Mouse (Mus musculus) macrophage (primary cell): ENCODE measurements around the gene Ptar1. TPM values are rescaled to one million over a fixed set of nuclear protein-coding genes. Genes with fewer than 3 reads are reported as not detected.

ENCODE experiments used
- H3K27ac ChIP-seq: fragments of 350-480 bp; formaldehyde crosslinking; 2 replicates; pipeline ENCODE4 v1.9.0; 2021
- H3K36me3 ChIP-seq: fragments of 350-480 bp; formaldehyde crosslinking; 2 replicates; pipeline ENCODE4 v1.9.0; 2021; ENCODE audit errors: inconsistent target
- H3K4me3 ChIP-seq: fragments of 350-480 bp; formaldehyde crosslinking; 2 replicates; pipeline ENCODE4 v1.9.0; 2021; ENCODE audit errors: inconsistent target
- H3K79me2 ChIP-seq: fragments of 350-480 bp; formaldehyde crosslinking; 2 replicates; pipeline ENCODE4 v1.9.0; 2021; ENCODE audit errors: inconsistent target
- WGBS: methylation state at CpG from one replicate; pipeline ENCODE4 v1.1.7; 2026; ENCODE audit warnings: inconsistent platforms; ENCODE audit not compliant: missing documents; 5-methylcytosine and 5-hydroxymethylcytosine counted together
- polyA plus RNA-seq: library from polyadenylated mRNA; stranded (reverse); fragments of 250-400 nt; gene quantifications from 3 replicates; pipeline ENCODE4 v1.2.4, GENCODE M21; 2018; ENCODE audit warnings: inconsistent platforms

The Ptar1 gene
- polyA plus RNA-seq, 1 experiment from 2014 or later, result 1.4 TPM

DNA sequence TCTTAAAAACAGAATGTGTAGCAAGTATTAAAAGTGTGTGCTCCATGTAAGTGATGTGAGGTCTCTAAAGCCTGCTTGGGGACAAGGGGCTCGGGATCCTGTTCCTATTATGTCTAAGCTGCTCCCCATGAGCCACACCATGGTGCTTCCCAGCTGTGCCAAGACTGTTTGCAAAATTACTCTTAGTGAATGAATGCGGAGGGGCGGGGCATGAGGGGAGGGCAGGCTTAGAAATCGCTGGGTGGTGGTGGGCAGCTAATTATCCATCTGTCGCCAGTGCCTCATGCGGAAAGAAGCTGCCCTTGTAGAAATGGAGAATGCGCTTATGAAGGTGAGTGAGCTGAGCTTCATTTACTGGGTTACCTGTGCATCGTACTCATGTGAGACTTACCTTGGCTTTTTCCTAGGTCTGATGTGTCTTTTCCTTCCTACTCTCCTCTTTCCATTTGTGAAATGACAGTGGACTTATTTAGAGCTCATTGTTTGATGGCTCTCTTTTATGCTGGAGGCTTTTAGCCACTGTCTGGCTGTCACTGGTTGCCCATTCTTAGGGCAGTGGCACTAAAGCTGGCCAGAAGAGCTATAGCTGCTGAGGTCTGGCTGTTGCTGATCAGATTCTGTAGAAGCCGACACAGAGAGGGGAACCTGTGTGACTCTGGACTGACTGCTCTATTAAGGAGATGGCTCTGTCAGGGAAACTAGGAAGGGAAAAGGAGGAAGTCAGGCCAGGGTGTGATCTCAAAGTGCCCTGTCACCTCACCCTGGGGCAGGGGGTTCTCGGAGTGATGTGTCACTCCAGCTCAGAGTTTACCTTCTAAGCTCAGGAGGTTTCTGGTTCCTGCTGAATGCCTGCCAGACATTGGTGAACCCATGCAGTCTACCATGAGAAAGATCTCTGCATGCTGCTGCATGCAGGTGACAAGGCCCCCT is 83.5 kb downstream of the Ptar1 start:
- no peaks in the 10 kb centered on the region for H3K79me2 ChIP-seq
- no peak overlapping the region for H3K27ac ChIP-seq
- no peak overlapping the region for H3K4me3 ChIP-seq
- H3K36me3 ChIP-seq, result no peaks in the 10 kb centered on the region
- 77% methylated on average over 10 of the region's 10 CpGs for WGBS

DNA sequence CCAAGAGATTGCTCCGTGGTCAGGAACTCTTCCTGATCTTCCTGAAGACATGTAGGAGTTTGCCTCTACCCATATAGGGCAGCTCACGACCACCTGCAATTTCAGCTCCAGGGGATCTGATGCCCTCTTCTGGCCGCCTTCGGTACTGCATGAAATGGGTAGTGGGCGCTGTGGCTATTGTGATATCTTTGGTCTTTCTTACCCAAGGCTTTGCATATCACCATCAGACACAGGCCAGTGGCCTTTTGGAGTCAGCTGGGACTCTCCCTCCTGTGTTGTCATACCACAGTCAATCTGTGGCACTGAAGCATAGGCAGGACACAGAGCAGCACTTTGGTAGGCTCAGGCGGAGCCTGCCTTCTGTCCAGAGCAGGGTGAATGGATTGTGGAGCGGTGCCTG is 84.7 kb downstream of the Ptar1 start:
- Histone ChIP-seq H3K36me3 (no peaks in the 10 kb centered on the region), H3K27ac (no peak overlapping the region), H3K4me3 (no peak overlapping the region), H3K79me2 (no peaks in the 10 kb centered on the region)
- WGBS, result 84% methylated on average over 7 of the region's 7 CpGs

DNA sequence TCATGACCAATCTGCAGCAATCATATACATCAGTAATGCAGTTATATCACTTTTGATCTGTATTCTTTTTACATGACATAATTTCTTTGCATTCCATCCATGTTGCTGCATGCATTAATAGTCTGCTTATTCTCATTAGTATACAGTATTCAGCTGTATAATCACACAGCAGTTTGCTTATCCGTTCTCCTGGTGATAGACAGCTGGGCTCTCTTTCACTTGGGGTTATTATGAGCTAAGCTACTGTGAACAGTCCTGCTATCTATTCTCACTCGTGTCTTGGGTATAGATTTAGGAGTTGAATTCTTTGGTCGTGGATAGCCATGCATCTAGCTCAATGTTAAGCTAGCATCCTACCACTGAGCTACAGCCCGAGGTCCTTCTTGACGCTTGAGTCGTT is 88.1 kb downstream of the Ptar1 start:
- Histone ChIP-seq H3K36me3 (no peaks in the 10 kb centered on the region), H3K4me3 (no peak overlapping the region), H3K79me2 (no peaks in the 10 kb centered on the region), H3K27ac (no peak overlapping the region)
- 97% methylated on average over 6 of the region's 6 CpGs for WGBS

DNA sequence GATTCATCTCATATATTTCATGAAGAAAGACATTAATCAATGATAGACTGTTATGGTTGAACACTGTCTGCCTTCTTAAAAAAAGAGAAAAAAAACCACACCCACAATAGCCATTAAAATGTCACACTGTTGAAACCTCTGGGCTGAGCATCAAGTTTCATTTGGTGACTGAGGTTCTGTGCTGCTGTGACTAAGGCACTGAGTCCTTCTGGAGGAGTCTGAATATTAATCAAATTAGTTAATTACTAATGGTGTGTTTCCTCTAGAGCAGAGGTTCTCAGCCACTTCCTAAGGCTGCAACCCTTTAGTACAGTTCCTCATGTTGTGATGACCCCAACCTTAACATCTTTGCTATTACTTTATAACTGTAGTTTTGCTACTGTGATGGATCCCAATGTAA is 91.9 kb downstream of the Ptar1 start:
- no peak overlapping the region for H3K27ac ChIP-seq
- H3K79me2 ChIP-seq, result no peaks in the 10 kb centered on the region
- H3K36me3 ChIP-seq, result no peaks in the 10 kb centered on the region
- H3K4me3 ChIP-seq, result no peak overlapping the region

DNA sequence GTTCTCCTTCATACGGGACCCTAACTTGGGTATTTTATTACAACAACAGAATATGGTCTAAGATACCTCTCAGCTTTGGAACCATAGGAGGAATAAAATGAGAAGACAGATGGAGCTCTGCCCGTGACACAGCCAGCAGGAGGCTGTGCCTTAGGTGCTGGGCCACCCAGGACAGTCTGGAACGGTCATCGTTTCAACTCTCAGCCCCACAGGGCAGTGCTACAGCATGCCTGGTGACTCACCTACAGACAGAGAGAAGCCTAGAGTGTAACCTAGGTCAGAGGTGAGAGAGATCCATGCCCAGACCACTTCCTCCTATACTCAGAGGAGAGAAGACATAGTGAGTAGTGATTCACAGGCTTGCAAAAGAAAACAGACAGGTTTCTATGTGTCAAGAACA is 92.9 kb downstream of the Ptar1 start:
- H3K4me3 ChIP-seq, result no peak overlapping the region
- H3K79me2 ChIP-seq, result no peaks in the 10 kb centered on the region
- 92% methylated on average over 4 of the region's 4 CpGs for WGBS
- no peaks in the 10 kb centered on the region for H3K36me3 ChIP-seq
- H3K27ac ChIP-seq, result no peak overlapping the region

Other genes starting within 250 kb of the Ptar1 start
- 0.58 to 1.6 TPM (median 0.90 TPM) in 3 replicates for gene Mamdc2, start 239.0 kb upstream of the Ptar1 start, polyA plus RNA-seq
- not detected in 3 replicates for gene 1700028P14Rik, start 34.6 kb upstream of the Ptar1 start, polyA plus RNA-seq
- gene Apba1, start 71.5 kb downstream of the Ptar1 start, polyA plus RNA-seq, result 5.8 to 14.4 TPM (median 8.7 TPM) in 3 replicates